Mouse (Mus musculus) hindlimb bud, embryonic 11.5 days (tissue): ENCODE data around the gene Pappa.

Experiments used
- DNase-seq: peaks from one replicate; pipeline ENCODE4 v3.0.0-alpha.2; 2012; ENCODE audit warnings: low read depth, low spot score; ENCODE audit errors: extremely low spot score

The Pappa gene

GRCm38 (mm10) chr4:65321959-65322358, 198.0 kb downstream of the Pappa start:
- no peak for DNase-seq

GRCm38 (mm10) chr4:65325816-65326215, 201.8 kb downstream of the Pappa start:
- no peak for DNase-seq

GRCm38 (mm10) chr4:65328486-65329308, 204.7 kb downstream of the Pappa start:
- DNase-seq: no peak

GRCm38 (mm10) chr4:65333718-65334117, 209.7 kb downstream of the Pappa start:
- no peak for DNase-seq

- DNase-seq: no peak
Measured at GRCm38 (mm10) chr4:65341766-65342165, 217.8 kb downstream of the Pappa start.

GRCm38 (mm10) chr4:65350521-65350920, 226.5 kb downstream of the Pappa start:
- DNase-seq: no peak

GRCm38 (mm10) chr4:65354580-65354979, 230.6 kb downstream of the Pappa start:
- DNase-seq: no peak

- no peak for DNase-seq
Measured at GRCm38 (mm10) chr4:65367135-65367534, 243.2 kb downstream of the Pappa start.

GRCm38 (mm10) chr4:65372731-65373130, 248.8 kb downstream of the Pappa start:
- no peak for DNase-seq

GRCm38 (mm10) chr4:65373841-65374240, 249.9 kb downstream of the Pappa start:
- DNase-seq: no peak

GRCm38 (mm10) chr4:65376571-65376970, 252.6 kb downstream of the Pappa start:
- DNase-seq: no peak

GRCm38 (mm10) chr4:65379461-65379860, 255.5 kb downstream of the Pappa start:
- no peak for DNase-seq

GRCm38 (mm10) chr4:65383070-65383469, 259.1 kb downstream of the Pappa start:
- DNase-seq: no peak

GRCm38 (mm10) chr4:65391001-65391400, 267.0 kb downstream of the Pappa start:
- no peak for DNase-seq

GRCm38 (mm10) chr4:65396806-65397205, 272.8 kb downstream of the Pappa start:
- no peak for DNase-seq

- DNase-seq: no peak
Measured at GRCm38 (mm10) chr4:65399457-65399856, 275.5 kb downstream of the Pappa start.

- no peak for DNase-seq
Measured at GRCm38 (mm10) chr4:65402286-65402685, 278.3 kb downstream of the Pappa start.

GRCm38 (mm10) chr4:65402836-65403634, 279.1 kb downstream of the Pappa start:
- peak; percentile 24 for DNase-seq
